Mouse (Mus musculus) right cerebral cortex, postnatal 36 days (tissue): ENCODE results near the gene Pln.
A peak's percentile ranks its signal among the peaks of the same experiment; 100 is the strongest.

Source experiments
- DNase-seq, 2 experiments: peaks; one replicate each; pipeline ENCODE4 v3.0.0; 2022; ENCODE audit warnings: low spot score in 2 of 2, mixed read lengths in 1 of 2

The Pln gene

GRCm38 (mm10) chr10:53337162-53337923, at the start of gene Pln:
TSS of gene Pln (plus strand) at chr10:53337667.
- no peak for DNase-seq

DNA sequence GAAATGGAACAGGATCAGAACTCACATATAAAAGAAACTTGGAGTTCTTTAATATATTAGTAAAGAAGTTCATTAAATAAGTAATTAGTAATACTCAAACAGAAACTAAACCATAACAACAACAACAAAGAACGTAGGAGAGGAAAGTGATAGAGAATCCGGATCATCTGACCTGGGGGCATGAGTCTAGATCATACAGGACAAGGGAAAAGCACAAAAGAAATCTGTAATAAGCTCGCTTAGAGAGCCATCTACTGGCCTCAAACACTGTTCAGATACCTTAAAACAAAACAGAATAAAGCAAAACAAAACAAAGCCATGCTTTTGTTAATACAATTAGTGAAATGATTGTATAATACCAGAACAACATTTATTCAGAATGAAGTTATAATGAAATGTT, 31.6 kb upstream of the Pln start:
- no peak for DNase-seq

GRCm38 (mm10) chr10:53306674-53307073, 30.8 kb upstream of the Pln start:
- DNase-seq, result no peak

DNA sequence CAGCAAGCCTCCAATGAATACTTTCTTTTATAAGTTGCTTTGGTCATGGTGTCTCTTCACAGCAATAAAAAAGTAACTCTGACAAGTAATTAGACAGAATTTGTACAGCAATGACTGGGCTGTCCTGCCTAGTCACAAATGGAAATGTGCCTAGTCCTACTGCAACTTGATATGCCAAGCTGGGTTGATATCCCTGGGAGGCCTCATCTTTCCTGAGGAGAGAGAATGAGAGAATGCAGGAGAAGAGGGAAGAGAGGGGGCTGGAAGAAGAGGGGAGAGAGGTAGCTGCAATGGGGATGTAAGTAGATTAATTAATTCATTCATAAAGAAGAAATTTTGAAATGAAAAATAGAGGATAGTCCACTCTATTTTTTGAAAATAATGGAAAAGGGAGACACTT, 14.1 kb upstream of the Pln start:
- no peak for DNase-seq

DNA sequence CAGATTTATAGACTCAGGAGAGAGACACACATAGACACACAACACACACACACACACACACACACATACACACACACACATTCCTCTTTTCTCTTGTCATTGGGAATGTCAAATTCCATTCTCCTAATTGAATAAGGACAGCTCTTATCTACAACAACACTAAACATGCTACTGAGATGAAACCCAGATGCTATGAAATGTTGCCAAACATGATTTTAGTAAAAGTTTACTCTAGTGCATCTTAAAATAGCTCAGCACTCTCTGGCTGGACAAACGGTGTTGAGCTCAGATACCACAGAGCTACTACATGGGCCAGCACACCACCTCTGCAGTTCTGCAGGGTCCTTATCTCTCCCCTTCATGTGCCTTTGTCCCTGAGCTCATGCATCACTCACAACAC, 12.8 kb upstream of the Pln start:
- DNase-seq, result no peak

GRCm38 (mm10) chr10:53326367-53326766, 11.1 kb upstream of the Pln start:
- DNase-seq, result no peak

DNA sequence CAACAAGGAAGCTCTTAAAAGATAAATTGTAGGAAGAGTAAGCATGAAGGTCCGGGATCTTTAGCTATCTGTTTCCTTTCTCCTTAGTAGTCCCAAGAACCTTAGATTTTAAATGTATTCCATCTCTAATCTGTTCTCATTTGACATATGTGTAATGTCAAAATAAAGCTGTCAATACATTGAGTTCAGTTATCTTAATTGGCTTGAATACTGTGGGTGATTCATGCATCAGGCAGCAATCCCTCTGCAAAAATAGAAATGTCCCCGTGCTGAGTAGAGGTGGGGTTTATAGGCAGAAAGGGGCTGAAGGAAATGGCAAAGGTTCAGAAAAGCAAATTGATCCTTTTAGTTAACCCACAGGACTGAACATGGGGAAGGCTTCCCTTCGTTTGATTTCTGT, 8.2 kb upstream of the Pln start:
- DNase-seq, result no peak

DNA sequence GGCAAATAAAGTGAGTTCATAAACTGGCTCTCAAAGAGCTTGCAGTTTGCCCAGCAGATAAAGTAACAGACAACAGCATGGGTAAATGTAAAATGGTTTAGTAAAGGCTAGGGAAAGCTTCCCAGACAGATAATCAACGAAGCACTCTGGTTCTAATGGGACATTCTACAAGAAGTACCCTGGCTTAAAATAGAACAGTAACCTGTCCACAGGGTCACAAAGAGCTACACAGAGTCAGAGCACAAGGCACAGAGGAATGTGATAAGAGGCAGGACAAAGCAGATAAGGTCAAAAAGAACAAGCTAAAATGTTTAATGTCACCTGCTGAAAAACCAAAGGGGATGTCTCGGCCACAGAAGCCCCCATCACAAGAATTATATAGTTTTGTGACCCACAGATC, 4.7 kb upstream of the Pln start:
- no peak for DNase-seq

GRCm38 (mm10) chr10:53335266-53335665, 2.2 kb upstream of the Pln start:
- DNase-seq, result no peak

DNA sequence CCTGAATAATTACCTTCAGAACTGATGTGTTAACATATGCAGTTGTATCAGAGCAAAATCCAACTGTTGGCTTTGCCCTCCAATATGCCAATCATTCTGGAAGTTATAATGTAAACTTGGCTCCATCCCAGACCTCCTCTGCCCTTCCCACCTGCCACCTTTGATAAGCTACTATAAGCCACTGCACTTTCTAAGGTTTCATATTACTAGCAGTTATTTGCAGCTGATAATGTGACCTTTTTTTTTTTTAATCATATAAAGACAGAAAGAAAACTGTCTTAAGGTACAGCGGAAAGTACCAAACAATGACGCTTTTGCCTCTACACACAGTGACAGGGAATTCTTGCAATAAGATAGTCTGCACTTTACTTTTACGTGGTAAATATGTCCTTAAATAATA, 1.5 kb upstream of the Pln start:
- DNase-seq, result no peak

DNA sequence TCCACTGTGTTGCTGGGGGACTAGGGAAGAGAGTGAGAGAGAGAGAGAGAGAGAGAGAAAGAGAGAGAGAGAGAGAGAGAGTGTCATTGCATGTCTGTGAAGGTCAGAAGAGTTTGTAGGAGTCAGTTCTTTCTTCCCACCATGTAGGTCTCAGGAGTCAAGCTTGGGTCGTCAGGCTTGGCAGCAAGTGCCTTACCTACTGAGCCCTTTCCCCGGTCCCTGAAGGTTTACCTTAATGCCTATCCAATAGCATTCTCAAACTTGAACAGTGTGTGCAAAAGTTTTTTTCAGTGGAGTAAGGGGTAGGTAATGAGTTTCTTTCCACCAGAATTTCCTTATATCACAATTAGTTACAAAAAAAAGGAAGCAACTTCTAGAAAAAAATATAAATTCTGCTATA, 1.6 kb downstream of the Pln start:
- no peak for DNase-seq

GRCm38 (mm10) chr10:53341288-53341965, 4.0 kb downstream of the Pln start:
- no peak for DNase-seq

DNA sequence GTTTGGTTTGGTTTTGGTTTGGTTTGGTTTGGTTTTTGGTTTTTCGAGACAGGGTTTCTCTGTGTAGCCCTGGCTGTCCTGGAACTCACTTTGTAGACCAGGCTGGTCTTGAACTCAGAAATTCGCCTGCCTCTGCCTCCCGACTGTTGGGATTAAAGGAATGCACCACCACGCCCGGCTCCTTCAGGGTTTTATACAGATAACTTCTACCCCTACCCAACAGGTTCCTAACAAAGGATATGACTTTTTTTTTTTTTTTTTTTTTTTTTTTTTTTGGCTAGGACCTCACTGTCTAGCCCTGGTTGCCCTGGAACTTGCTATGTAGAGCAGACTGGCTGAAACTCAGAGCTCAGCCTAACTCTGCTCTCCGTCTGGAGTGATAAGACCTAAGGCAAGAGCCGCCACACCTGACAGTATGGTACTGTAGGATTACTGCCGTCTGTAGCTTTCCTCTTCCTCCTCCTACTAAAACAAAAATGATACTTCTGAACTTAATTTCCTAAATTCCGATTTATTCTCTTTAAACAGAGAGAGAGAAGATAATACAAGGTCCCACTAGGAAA, 4.8 kb downstream of the Pln start:
- DNase-seq, result no peak

DNA sequence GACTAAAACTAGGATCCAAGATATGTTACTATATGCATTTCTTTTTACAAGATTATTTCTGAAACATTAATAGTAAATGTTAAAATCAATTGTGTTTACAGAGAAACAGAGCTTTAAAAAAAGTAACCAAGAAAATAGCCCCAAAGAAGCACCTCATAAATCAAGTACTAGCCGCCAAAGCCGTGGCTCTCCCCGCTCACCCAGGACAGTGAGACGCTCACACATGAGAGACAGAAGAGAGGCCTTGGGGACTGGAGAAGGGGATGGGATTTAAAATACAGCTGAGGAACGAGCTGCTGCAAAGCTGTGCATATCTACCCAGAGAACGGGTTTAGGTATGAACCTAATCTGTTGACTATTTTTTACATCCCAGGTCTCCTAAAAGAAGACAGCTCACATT, 5.9 kb downstream of the Pln start:
- no peak for DNase-seq

DNA sequence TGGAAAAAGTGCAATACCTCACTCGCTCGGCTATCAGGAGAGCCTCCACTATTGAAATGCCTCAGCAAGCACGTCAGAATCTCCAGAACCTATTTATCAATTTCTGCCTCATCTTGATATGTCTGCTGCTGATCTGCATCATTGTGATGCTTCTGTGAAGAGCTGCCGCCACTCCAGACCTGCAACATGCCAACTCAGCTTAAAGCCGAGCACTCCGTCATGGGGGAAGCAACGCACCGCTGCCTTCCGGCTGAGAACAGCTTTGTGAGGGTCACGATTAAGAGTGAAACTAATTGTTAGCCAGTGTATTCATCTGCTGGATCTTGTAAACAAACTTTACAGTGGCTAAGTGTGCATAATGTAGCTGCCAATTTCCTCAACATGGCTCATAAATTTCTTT, 6.4 kb downstream of the Pln start:
- DNase-seq, result no peak

DNA sequence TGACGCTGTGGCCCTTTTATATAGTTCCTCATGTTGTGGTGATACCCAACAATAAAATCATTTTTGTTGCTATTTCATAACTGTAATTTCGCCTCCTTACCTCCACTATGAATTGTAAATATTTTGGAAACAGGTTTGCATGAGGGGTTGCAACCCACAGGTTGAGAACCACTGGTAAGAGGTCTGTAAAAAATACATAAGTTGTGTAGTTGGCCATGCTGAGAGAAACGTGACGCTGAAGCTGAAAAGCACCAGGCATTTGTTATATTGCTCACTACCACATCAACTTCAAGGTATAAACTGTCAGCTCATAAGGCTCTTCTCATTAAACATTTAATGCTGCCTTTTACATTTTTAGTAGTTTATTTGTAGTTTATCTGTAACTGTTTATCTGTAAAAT, 8.0 kb downstream of the Pln start:
- DNase-seq, result no peak

DNA sequence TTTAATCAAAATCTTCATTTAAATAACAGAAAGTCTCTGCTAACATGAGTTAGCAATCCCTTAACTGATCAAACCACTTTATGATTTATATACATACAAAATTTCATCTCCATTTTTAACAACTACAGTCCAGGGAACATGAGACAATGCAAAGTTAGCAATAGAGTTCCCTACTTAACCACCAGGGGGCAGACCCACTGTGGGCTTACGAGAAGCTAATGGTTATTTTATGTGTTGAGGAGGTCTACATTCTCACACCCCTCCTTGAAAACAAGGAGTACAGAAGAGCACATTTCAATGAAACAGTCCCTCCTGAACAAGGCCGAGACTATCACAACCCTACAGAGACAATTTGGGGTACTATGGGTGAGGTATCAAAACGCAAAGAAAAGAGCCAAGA, 9.0 kb downstream of the Pln start:
- no peak for DNase-seq

DNA sequence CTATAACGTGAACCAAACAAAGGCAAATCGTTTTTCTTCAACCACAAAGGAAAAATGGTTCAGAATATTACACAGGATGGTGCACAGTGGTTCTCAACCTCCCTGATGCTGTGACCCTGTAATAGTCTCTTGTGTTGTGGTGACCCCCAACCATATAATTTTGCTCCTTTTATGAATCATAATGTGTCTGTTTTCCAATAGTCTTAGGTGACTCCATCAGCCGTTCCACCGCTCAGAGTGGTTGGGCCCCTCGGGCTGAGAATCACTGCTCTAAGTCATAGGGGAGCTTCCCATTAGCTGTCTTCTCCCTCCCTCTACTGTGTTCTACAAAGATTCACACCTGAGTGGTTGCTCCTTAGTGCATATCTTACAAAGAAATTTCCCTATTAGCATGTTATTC, 9.4 kb downstream of the Pln start:
- DNase-seq, result no peak

- peak; percentile 19 to 30 for DNase-seq
Measured at GRCm38 (mm10) chr10:53347787-53348755, 10.6 kb downstream of the Pln start.

- no peak for DNase-seq
Measured at GRCm38 (mm10) chr10:53349254-53349653, 11.8 kb downstream of the Pln start.

- DNase-seq, result no peak
Measured at GRCm38 (mm10) chr10:53353665-53354064, 16.2 kb downstream of the Pln start.

- DNase-seq, result no peak
Measured at GRCm38 (mm10) chr10:53359016-53359415, 21.5 kb downstream of the Pln start.
